Mouse (Mus musculus): Measurements from ENCODE around the gene Tnfrsf8.

DNA sequence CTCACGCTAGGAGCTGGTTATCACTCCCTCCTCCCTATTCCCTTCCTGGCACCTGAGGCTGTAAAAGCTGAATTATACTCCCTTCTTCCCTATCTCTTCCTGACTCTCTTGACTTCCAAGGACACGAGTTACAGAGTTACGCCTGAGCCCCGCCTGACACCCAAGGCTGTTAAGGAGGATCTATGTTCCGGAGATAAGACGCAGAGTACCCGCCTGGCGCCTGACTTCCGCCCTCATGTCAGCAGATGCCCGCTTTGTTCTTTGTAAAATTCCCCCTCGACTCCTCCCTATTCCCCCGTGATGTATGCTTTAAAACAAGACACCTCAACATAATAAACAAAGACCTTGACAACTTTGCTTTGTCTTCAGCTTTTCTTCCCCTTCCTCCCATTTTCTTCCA lies 46.1 kb upstream of the Tnfrsf8 start:
- no peak for TF ChIP-seq GATA1 (IDR thresholded peaks at IDR 0.05; ENCODE audit: borderline replicate concordance, low read length)
- no peak for TF ChIP-seq FLI1 (IDR thresholded peaks at IDR 0.05; ENCODE audit: low read length)

All from megakaryocyte, embryonic 14.5 days (primary cell).